Mouse (Mus musculus): ENCODE data around the gene Cyp2f2. TPM values are rescaled to one million over a fixed set of nuclear protein-coding genes. Genes with fewer than 3 reads are reported as not detected.

The Cyp2f2 gene
- polyA plus RNA-seq, 1 experiment from 2014 or later, result not detected

GRCm38 (mm10) chr7:27158171-27158570 is 38.5 kb downstream of the Cyp2f2 start:
- no peak overlapping the region for H3K9ac ChIP-seq (replicated peaks)
- no peaks in the 10 kb centered on the region for H3K27me3 ChIP-seq
- WGBS, result 95% methylated on average over 9 of the region's 9 CpGs
- no peak overlapping the region for H3K4me2 ChIP-seq (replicated peaks)
- H3K27ac ChIP-seq (replicated peaks), result no peak overlapping the region
- peaks cover 33% of the 10 kb centered on the region for H3K4me1 ChIP-seq
- H3K36me3 ChIP-seq, result peaks cover 47% of the 10 kb centered on the region
- no peak overlapping the region for H3K4me3 ChIP-seq
- no peak for ATAC-seq (ENCODE audit: low FRiP score, low read depth)
- H3K9me3 ChIP-seq, result no peaks in the 10 kb centered on the region

GRCm38 (mm10) chr7:27159256-27159655 is 39.5 kb downstream of the Cyp2f2 start:
- no peaks in the 10 kb centered on the region for H3K9me3 ChIP-seq
- over 99% methylated on average over 6 of the region's 6 CpGs for WGBS
- no peak overlapping the region for H3K4me3 ChIP-seq
- ATAC-seq (ENCODE audit: low FRiP score, low read depth), result no peak
- H3K9ac ChIP-seq (replicated peaks), result no peak overlapping the region
- H3K27me3 ChIP-seq, result no peaks in the 10 kb centered on the region
- H3K4me2 ChIP-seq (replicated peaks), result no peak overlapping the region
- H3K36me3 ChIP-seq, result peaks cover 57% of the 10 kb centered on the region
- no peak overlapping the region for H3K27ac ChIP-seq (replicated peaks)
- peaks cover 44% of the 10 kb centered on the region for H3K4me1 ChIP-seq

GRCm38 (mm10) chr7:27159882-27160281 is 40.2 kb downstream of the Cyp2f2 start:
- Histone ChIP-seq H3K9me3 (no peaks in the 10 kb centered on the region), H3K9ac (replicated peaks) (no peak overlapping the region), H3K27ac (replicated peaks) (0 out of 2 replicates have a peak overlapping the region, but pooled peaks have one; percentile 27), H3K4me2 (replicated peaks) (no peak overlapping the region), H3K4me3 (no peak overlapping the region), H3K27me3 (no peaks in the 10 kb centered on the region), H3K4me1 (peaks cover 51% of the 10 kb centered on the region), H3K36me3 (peaks cover 63% of the 10 kb centered on the region)
- peak; percentile 93 for ATAC-seq (ENCODE audit: low FRiP score, low read depth)
- 20% methylated on average over 8 of the region's 8 CpGs for WGBS

DNA sequence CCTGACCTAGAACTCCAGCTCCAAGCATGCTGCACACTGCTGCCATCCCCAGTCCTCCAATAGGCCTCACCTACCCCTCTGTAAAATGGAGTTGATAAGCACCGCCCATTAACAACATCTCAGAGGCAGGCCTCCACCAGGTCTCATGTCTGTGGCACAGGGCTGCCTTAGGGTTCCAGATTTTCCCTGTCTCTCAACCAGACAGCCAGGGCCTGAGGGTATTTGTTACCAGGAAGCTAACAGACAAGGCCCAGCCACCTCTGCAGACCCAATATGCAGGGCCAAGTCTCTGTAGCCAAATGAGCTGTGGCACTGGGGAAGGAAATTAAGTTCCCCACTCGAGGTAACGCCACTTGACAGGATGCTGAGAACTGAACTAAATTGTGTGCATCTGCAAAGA is 41.2 kb downstream of the Cyp2f2 start:
- Histone ChIP-seq H3K27me3 (no peaks in the 10 kb centered on the region), H3K27ac (replicated peaks) (peak overlapping the region; percentile 27; the same call in 1 of the 2 replicates)

DNA sequence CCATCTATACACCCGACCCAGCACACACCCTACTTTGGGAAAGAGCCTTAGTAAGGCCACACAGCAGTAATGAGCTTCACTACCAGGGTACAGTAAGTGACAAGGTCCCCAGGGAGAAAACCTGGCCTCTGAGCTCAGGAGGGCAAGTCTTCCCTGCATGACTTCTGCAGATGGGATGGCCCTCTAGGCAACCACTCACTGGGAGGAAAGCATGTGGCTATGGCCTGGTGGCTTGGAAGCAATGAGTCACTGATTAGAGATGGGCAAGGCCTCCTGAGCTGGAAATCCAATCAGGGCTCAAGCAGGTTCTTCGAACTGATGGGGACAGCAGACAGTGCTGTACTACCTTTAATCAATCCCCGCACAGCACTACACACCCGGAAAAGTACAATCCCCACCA is 42.0 kb downstream of the Cyp2f2 start:
- ATAC-seq (ENCODE audit: low FRiP score, low read depth), result no peak
- Histone ChIP-seq H3K4me3 (no peak overlapping the region), H3K36me3 (peaks cover 65% of the 10 kb centered on the region), H3K27me3 (no peaks in the 10 kb centered on the region), H3K9ac (replicated peaks) (no peak overlapping the region), H3K9me3 (no peaks in the 10 kb centered on the region), H3K27ac (replicated peaks) (no peak overlapping the region), H3K4me2 (replicated peaks) (no peak overlapping the region), H3K4me1 (peaks cover 59% of the 10 kb centered on the region)
- WGBS, result 88% methylated on average over 4 of the region's 4 CpGs

More for the DNA sequence above, 41.2 kb downstream of the Cyp2f2 start:
- Histone ChIP-seq H3K4me3 (no peak overlapping the region), H3K4me1 (peaks cover 59% of the 10 kb centered on the region), H3K9ac (replicated peaks) (no peak overlapping the region), H3K4me2 (replicated peaks) (no peak overlapping the region), H3K9me3 (no peaks in the 10 kb centered on the region), H3K36me3 (peaks cover 69% of the 10 kb centered on the region)
- 86% methylated on average over 3 of the region's 3 CpGs for WGBS
- no peak for ATAC-seq (ENCODE audit: low FRiP score, low read depth)

DNA sequence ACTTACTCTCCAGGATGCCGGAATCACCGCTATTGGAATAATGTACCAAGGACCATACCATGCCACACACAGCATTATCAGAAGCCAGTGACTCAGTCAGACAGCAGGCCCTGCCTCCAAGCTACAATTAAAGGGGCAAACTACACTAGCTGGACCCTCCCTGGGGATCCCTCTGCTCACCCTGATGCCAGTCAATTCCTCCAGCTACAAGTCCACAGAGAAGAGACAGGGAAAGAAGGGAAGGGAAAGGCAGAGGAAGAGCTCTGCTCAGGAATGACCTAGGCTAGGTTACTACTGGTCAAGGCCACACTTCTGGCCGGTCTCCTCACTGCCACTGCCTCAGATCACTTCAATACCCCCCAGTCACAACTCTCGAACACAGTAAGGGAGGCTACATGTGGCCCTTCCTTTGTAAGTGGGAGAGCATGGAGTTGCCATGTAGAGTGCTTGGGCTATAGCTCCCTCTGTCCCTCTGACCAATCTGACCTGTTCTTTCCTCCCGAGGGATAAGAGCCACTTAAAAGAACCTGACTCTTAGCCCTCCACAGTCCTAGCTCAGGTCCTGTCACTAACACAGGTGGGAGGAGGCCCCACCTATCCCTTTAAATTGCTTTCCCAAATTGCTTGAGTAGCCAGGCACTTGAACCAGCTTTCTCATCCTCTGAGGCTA is 43.2 kb downstream of the Cyp2f2 start:
- H3K36me3 ChIP-seq, result peaks cover 57% of the 10 kb centered on the region
- H3K4me2 ChIP-seq (replicated peaks), result peak overlapping the region; percentile 78
- no peak for ATAC-seq (ENCODE audit: low FRiP score, low read depth)
- WGBS, result 93% methylated on average over 5 of the region's 5 CpGs
- H3K27me3 ChIP-seq, result no peaks in the 10 kb centered on the region
- no peak overlapping the region for H3K27ac ChIP-seq (replicated peaks)
- peak overlapping the region; percentile 78 for H3K4me3 ChIP-seq
- no peaks in the 10 kb centered on the region for H3K9me3 ChIP-seq
- peaks cover 66% of the 10 kb centered on the region for H3K4me1 ChIP-seq
- peak overlapping the region; percentile 84 for H3K9ac ChIP-seq (replicated peaks)

DNA sequence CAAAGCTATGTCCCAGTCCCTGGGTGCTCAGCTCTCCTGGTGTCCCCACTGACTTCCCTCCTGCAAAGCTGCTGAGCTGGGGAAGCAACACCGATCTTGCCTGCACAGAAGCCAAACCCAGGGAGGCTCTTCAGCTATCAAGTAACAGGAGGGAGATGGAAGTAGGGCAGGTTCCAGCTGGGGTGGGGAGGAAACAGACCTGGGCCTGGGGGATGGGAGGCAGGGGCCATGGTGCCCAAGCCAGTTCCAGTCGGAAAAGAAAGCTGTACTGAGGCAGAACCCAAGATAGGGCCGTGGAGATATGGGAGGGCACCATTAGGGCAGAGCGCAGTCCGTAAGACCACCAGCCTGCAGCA is 43.7 kb downstream of the Cyp2f2 start:
- peaks cover 66% of the 10 kb centered on the region for H3K4me1 ChIP-seq

GRCm38 (mm10) chr7:27164112-27164947 is 44.6 kb downstream of the Cyp2f2 start:
- no peaks in the 10 kb centered on the region for H3K9me3 ChIP-seq

More for the DNA sequence above, 43.7 kb downstream of the Cyp2f2 start:
- WGBS, result 84% methylated on average over 5 of the region's 5 CpGs
- peak overlapping the region; percentile 78 for H3K4me2 ChIP-seq (replicated peaks)
- no peaks in the 10 kb centered on the region for H3K9me3 ChIP-seq
- H3K36me3 ChIP-seq, result peaks cover 52% of the 10 kb centered on the region
- H3K4me3 ChIP-seq, result peak overlapping the region; percentile 78
- peak overlapping the region; percentile 84 for H3K9ac ChIP-seq (replicated peaks)
- no peak for ATAC-seq (ENCODE audit: low FRiP score, low read depth)
- H3K27me3 ChIP-seq, result no peaks in the 10 kb centered on the region
- no peak overlapping the region for H3K27ac ChIP-seq (replicated peaks)

GRCm38 (mm10) chr7:27165007-27165655 is 45.4 kb downstream of the Cyp2f2 start:
- Histone ChIP-seq H3K36me3 (peaks cover 39% of the 10 kb centered on the region), H3K4me3 (peak overlapping the region; percentile 78), H3K9me3 (no peaks in the 10 kb centered on the region), H3K9ac (replicated peaks) (peak overlapping the region; percentile 84), H3K27me3 (no peaks in the 10 kb centered on the region), H3K27ac (replicated peaks) (0 out of 2 replicates have a peak overlapping the region, but pooled peaks have one; percentile 99), H3K4me1 (peaks cover 63% of the 10 kb centered on the region), H3K4me2 (replicated peaks) (peak overlapping the region; percentile 78)
- 80% methylated on average over 23 of the region's 23 CpGs for WGBS
- no peak for ATAC-seq (ENCODE audit: low FRiP score, low read depth)

More at GRCm38 (mm10) chr7:27164112-27164947, 44.6 kb downstream of the Cyp2f2 start:
- Histone ChIP-seq H3K4me1 (peaks cover 66% of the 10 kb centered on the region), H3K27me3 (no peaks in the 10 kb centered on the region), H3K27ac (replicated peaks) (no peak overlapping the region), H3K36me3 (peaks cover 43% of the 10 kb centered on the region), H3K9ac (replicated peaks) (peak overlapping the region; percentile 84), H3K4me2 (replicated peaks) (peak overlapping the region; percentile 78), H3K4me3 (peak overlapping the region; percentile 78)
- ATAC-seq (ENCODE audit: low FRiP score, low read depth), result no peak
- 86% methylated on average over 33 of the region's 33 CpGs for WGBS

DNA sequence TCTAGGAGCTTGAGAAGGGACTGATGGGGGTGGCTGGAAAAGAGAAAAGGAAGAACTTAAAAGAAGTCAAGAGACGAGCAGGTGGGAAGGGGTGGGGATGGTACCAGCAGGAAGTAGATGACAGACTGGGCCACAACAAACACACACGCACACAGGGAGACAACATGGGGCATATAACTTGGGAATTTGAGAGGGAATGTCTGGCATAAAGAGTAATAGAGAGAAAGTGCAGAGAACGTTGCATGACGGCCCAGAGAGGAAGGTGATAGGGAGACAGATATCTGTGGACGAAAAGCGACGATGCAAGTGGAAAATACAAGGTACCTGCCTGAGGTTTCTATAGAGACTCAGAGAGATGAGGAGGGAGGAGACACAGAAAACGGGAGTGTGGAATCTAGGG is 46.0 kb downstream of the Cyp2f2 start:
- ATAC-seq (ENCODE audit: low FRiP score, low read depth), result no peak
- H3K4me2 ChIP-seq (replicated peaks), result peak overlapping the region; percentile 78
- H3K27ac ChIP-seq (replicated peaks), result peak overlapping the region; percentile 99
- H3K4me3 ChIP-seq, result peak overlapping the region; percentile 78
- peak overlapping the region; percentile 84 for H3K9ac ChIP-seq (replicated peaks)
- H3K27me3 ChIP-seq, result no peaks in the 10 kb centered on the region
- WGBS, result 3% methylated on average over 8 of the region's 8 CpGs
- H3K36me3 ChIP-seq, result peaks cover 41% of the 10 kb centered on the region
- no peaks in the 10 kb centered on the region for H3K9me3 ChIP-seq
- peaks cover 58% of the 10 kb centered on the region for H3K4me1 ChIP-seq

DNA sequence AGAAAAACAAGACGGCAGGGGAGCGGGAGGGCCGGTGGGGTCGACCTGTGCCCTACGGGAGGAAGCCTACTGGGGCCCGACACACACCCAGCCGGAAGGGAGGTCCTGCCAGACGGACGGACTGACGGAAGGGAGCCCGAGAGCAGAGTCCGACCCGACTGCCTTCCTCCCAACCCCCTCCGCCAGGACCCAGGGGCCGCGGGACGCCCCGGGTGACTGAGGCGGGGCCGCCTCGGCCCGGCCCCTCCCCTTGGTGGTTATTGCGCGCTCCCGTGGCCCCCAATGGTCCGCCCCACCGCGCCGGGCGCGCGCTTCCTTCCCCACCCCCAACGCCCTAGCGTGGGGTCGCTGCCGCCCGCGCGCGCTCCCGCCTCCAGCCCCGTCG is 46.5 kb downstream of the Cyp2f2 start:
- H3K36me3 ChIP-seq, result peaks cover 45% of the 10 kb centered on the region
- ATAC-seq (ENCODE audit: low FRiP score, low read depth), result peak; percentile 71
- peak overlapping the region; percentile 99 for H3K27ac ChIP-seq (replicated peaks)
- no peaks in the 10 kb centered on the region for H3K27me3 ChIP-seq
- H3K9me3 ChIP-seq, result no peaks in the 10 kb centered on the region
- WGBS, result 0% methylated on average over 28 of the region's 43 CpGs
- H3K9ac ChIP-seq (replicated peaks), result peak overlapping the region; percentile 84
- peaks cover 52% of the 10 kb centered on the region for H3K4me1 ChIP-seq
- peak overlapping the region; percentile 78 for H3K4me2 ChIP-seq (replicated peaks)
- peak overlapping the region; percentile 78 for H3K4me3 ChIP-seq

Measured in midbrain, embryonic 12.5 days (tissue).